Mouse (Mus musculus): ENCODE measurements at regions not wholly inside any gene's neighbourhood (a gene's known extent, or its start where the extent isn't known, plus 50 kb on each side); places are given as distances from the start of the nearest gene placed in this dataset.
"Not testable (repeated sequence)": the region's sequence is repeated elsewhere in the genome, so short reads cannot be mapped to it uniquely, and the experiment has no call there.

- not testable (repeated sequence) for H3K9ac ChIP-seq (replicated peaks); H3K4me2 ChIP-seq (ENCODE audit: low read depth, low read length); DNase-seq; H3K4me1 ChIP-seq (ENCODE audit: insufficient read depth); H3K27me3 ChIP-seq (ENCODE audit: insufficient read depth, low read length); H3K36me3 ChIP-seq (replicated peaks; ENCODE audit: insufficient read depth, low read length); H3K9me3 ChIP-seq (ENCODE audit: low read length); H3K27ac ChIP-seq (ENCODE audit: low read depth); H3K4me3 ChIP-seq (ENCODE audit: low read depth, low read length)
- peak; percentile 63 for ATAC-seq
- no CpG with 5 or more reads among the region's 2 CpGs for WGBS (ENCODE audit: insufficient replicate concordance)
These were observed 878.4 kb upstream of the Olfr1507 start for GRCm38 (mm10) chr14:53373777-53374468.

- Histone ChIP-seq H3K4me3 (ENCODE audit: low read depth, low read length) (no peak overlapping the region), H3K27me3 (ENCODE audit: insufficient read depth, low read length) (no peaks in the 10 kb centered on the region), H3K27ac (ENCODE audit: low read depth) (no peak overlapping the region), H3K36me3 (replicated peaks; ENCODE audit: insufficient read depth, low read length) (no peaks in the 10 kb centered on the region), H3K4me1 (ENCODE audit: insufficient read depth) (no peaks in the 10 kb centered on the region), H3K9me3 (ENCODE audit: low read length) (no peaks in the 10 kb centered on the region), H3K9ac (replicated peaks) (no peak overlapping the region), H3K4me2 (ENCODE audit: low read depth, low read length) (no peak overlapping the region)
- ATAC-seq (no peak), DNase-seq (no peak)
- WGBS (ENCODE audit: insufficient replicate concordance) = 42% methylated on average over 2 of the region's 2 CpGs
- TF ChIP-seq CTCF (IDR thresholded peaks at IDR 0.05; ENCODE audit: low read depth) (no peak), EP300 (IDR thresholded peaks at IDR 0.05; ENCODE audit: low read depth) (no peak)
These were observed 874.2 kb upstream of the Olfr1507 start for GRCm38 (mm10) chr14:53369776-53370175.

GRCm38 (mm10) chr14:53367420-53367819, 871.9 kb upstream of the Olfr1507 start:
- WGBS (ENCODE audit: insufficient replicate concordance) = 32% methylated on average over 1 of the region's 1 CpGs
- not testable (repeated sequence) for H3K4me1 ChIP-seq (ENCODE audit: insufficient read depth); H3K4me3 ChIP-seq (ENCODE audit: low read depth, low read length); H3K27me3 ChIP-seq (ENCODE audit: insufficient read depth, low read length); H3K27ac ChIP-seq (ENCODE audit: low read depth); DNase-seq; ATAC-seq; H3K9me3 ChIP-seq (ENCODE audit: low read length); H3K4me2 ChIP-seq (ENCODE audit: low read depth, low read length); H3K9ac ChIP-seq (replicated peaks); H3K36me3 ChIP-seq (replicated peaks; ENCODE audit: insufficient read depth, low read length)
- TF ChIP-seq CTCF (IDR thresholded peaks at IDR 0.05; ENCODE audit: low read depth) = peak; percentile 29

DNA sequence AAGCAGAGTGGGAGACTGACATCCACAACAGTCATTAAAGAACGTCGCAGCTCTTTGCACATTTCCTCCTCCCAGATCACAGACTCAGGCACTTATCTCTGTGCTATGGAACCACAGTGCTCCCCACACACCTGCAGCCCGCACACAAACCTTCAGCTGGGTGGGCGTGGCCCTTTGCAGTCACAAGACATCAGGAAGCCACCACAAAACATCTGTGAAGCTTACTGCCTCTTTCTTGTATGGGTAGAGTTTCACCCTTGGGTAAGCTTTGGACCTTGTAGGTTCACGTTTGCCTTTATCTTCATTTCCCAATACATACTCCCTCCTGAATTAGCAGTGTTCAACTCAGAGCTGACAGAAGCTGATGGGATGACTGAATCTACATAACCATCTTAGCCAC, 868.4 kb upstream of the Olfr1507 start:
- H3K9ac ChIP-seq (replicated peaks); H3K4me1 ChIP-seq (ENCODE audit: insufficient read depth); ATAC-seq; H3K27me3 ChIP-seq (ENCODE audit: insufficient read depth, low read length); H3K9me3 ChIP-seq (ENCODE audit: low read length); H3K36me3 ChIP-seq (replicated peaks; ENCODE audit: insufficient read depth, low read length); DNase-seq; H3K27ac ChIP-seq (ENCODE audit: low read depth); H3K4me3 ChIP-seq (ENCODE audit: low read depth, low read length); H3K4me2 ChIP-seq (ENCODE audit: low read depth, low read length): not testable (repeated sequence)
- WGBS (ENCODE audit: insufficient replicate concordance) = 35% methylated on average over 5 of the region's 5 CpGs

DNA sequence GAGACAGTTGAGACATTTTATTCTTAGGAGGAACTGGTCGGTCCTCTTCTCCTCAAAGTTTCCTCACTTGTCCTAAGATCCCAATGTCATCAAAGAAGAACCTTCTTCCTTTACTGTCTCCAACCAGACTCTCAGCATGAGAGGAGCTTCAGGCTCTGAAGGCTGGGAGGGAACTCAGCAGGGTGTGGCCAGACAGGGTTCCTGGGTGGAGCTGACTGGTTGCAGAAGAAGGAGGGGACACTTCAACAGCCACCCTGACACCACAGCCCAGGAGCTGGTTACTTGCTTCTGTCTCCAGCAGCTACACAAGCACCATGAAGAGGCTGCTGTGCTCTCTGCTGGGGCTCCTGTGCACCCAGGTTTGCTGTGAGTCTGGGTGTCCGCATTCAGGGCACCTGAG, 866.5 kb upstream of the Olfr1507 start:
- H3K27ac ChIP-seq (ENCODE audit: low read depth); H3K4me2 ChIP-seq (ENCODE audit: low read depth, low read length); H3K9me3 ChIP-seq (ENCODE audit: low read length); H3K27me3 ChIP-seq (ENCODE audit: insufficient read depth, low read length); H3K9ac ChIP-seq (replicated peaks); H3K4me3 ChIP-seq (ENCODE audit: low read depth, low read length); H3K4me1 ChIP-seq (ENCODE audit: insufficient read depth); ATAC-seq; H3K36me3 ChIP-seq (replicated peaks; ENCODE audit: insufficient read depth, low read length); DNase-seq: not testable (repeated sequence)
- 48% methylated on average over 2 of the region's 2 CpGs for WGBS (ENCODE audit: insufficient replicate concordance)

DNA sequence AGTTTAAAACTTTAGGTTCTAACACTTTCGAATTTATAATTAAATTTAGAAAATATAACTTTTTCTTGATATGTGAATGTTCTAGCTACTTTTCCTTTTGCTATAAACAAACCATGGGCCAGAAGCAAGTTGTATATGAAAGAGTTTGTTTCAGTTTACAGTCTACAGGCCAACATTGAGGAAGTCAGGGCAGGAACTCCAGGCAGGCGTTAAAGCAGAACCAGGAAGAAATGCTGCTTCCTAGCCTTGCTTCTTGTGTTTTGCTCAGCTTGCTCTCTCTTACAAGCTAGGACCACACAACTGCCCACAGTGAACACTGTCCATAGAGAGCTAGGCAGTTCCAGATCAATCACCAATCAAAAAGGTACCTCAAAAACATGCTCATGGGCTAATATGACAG, 861.9 kb upstream of the Olfr1507 start:
- not testable (repeated sequence) for H3K36me3 ChIP-seq (replicated peaks; ENCODE audit: insufficient read depth, low read length); DNase-seq; H3K4me3 ChIP-seq (ENCODE audit: low read depth, low read length); H3K27ac ChIP-seq (ENCODE audit: low read depth); H3K27me3 ChIP-seq (ENCODE audit: insufficient read depth, low read length); H3K4me2 ChIP-seq (ENCODE audit: low read depth, low read length); ATAC-seq; H3K4me1 ChIP-seq (ENCODE audit: insufficient read depth); H3K9me3 ChIP-seq (ENCODE audit: low read length); H3K9ac ChIP-seq (replicated peaks)
- 58% methylated on average over 1 of the region's 2 CpGs for WGBS (ENCODE audit: insufficient replicate concordance)

- H3K9ac ChIP-seq (replicated peaks); H3K27me3 ChIP-seq (ENCODE audit: insufficient read depth, low read length); DNase-seq; H3K4me3 ChIP-seq (ENCODE audit: low read depth, low read length); H3K4me1 ChIP-seq (ENCODE audit: insufficient read depth); H3K36me3 ChIP-seq (replicated peaks; ENCODE audit: insufficient read depth, low read length); H3K4me2 ChIP-seq (ENCODE audit: low read depth, low read length); H3K9me3 ChIP-seq (ENCODE audit: low read length); ATAC-seq; H3K27ac ChIP-seq (ENCODE audit: low read depth): not testable (repeated sequence)
- WGBS (ENCODE audit: insufficient replicate concordance) = no CpG with 5 or more reads among the region's 1 CpGs
These were observed 861.2 kb upstream of the Olfr1507 start for GRCm38 (mm10) chr14:53356783-53357182.

DNA sequence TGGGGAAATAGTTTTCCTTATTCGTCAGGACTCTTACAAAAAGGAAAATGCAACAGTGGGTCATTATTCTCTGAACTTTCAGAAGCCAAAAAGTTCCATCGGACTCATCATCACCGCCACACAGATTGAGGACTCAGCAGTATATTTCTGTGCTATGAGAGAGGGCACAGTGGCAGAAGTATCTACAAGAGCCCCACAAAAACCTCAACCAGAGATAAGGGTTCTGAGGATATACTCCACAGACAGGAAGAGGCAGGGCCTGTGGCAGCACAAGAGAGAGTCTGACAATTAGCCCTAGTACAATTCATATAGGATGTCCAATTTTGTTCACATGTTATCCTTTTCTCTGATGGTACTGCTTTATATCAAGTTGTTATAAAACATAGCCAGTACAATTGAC, 855.9 kb upstream of the Olfr1507 start:
- 58% methylated on average over 2 of the region's 3 CpGs for WGBS (ENCODE audit: insufficient replicate concordance)
- H3K36me3 ChIP-seq (replicated peaks; ENCODE audit: insufficient read depth, low read length); ATAC-seq: not testable (repeated sequence)

GRCm38 (mm10) chr14:53350780-53351179, 855.2 kb upstream of the Olfr1507 start:
- ATAC-seq; H3K27me3 ChIP-seq (ENCODE audit: insufficient read depth, low read length); H3K4me2 ChIP-seq (ENCODE audit: low read depth, low read length); H3K9me3 ChIP-seq (ENCODE audit: low read length); H3K27ac ChIP-seq (ENCODE audit: low read depth); H3K36me3 ChIP-seq (replicated peaks; ENCODE audit: insufficient read depth, low read length); H3K4me1 ChIP-seq (ENCODE audit: insufficient read depth); H3K9ac ChIP-seq (replicated peaks); DNase-seq; H3K4me3 ChIP-seq (ENCODE audit: low read depth, low read length): not testable (repeated sequence)
- 32% methylated on average over 1 of the region's 1 CpGs for WGBS (ENCODE audit: insufficient replicate concordance)

More for the DNA sequence above, 855.9 kb upstream of the Olfr1507 start:
- H3K9me3 ChIP-seq (ENCODE audit: low read length); H3K4me2 ChIP-seq (ENCODE audit: low read depth, low read length); H3K4me1 ChIP-seq (ENCODE audit: insufficient read depth); H3K27ac ChIP-seq (ENCODE audit: low read depth); DNase-seq; H3K27me3 ChIP-seq (ENCODE audit: insufficient read depth, low read length); H3K4me3 ChIP-seq (ENCODE audit: low read depth, low read length); H3K9ac ChIP-seq (replicated peaks): not testable (repeated sequence)
